Mouse (Mus musculus): Measurements from ENCODE around the gene Adk. TPM values are rescaled to one million over a fixed set of nuclear protein-coding genes. Genes with fewer than 3 reads are reported as not detected.

Gene Adk
- total and polyA plus RNA-seq, 3 experiments, result 47.9 to 129 (median 59.0) TPM

GRCm38 (mm10) chr14:21481231-21481630 lies 428.9 kb downstream of the Adk start, which contains the start of gene Kat6b (continued):
- TF ChIP-seq SIN3A (IDR thresholded peaks at IDR 0.05; ENCODE audit: low read length), result 0 out of 2 replicates have a peak, but pooled peaks have one; percentile 34
- no peak for TF ChIP-seq UBTF (IDR thresholded peaks at IDR 0.05; ENCODE audit: low read depth, low read length)
- peak; percentile 84 for TF ChIP-seq NELFE (IDR thresholded peaks at IDR 0.05; ENCODE audit: low read depth, low read length)
- TF ChIP-seq SMC3 (IDR thresholded peaks at IDR 0.05; ENCODE audit: low read depth, low read length), result no peak
- TF ChIP-seq MYC (IDR thresholded peaks at IDR 0.05; ENCODE audit: low read depth, low read length), result 0 out of 2 replicates have a peak, but pooled peaks have one; percentile 26
- TF ChIP-seq CHD2 (IDR thresholded peaks at IDR 0.05; ENCODE audit: low read length), result no peak
- TF ChIP-seq MAFK (IDR thresholded peaks at IDR 0.05; ENCODE audit: insufficient replicate concordance, low read length), result no peak
- TF ChIP-seq MEF2A (IDR thresholded peaks at IDR 0.05; ENCODE audit: borderline replicate concordance, low read depth, low read length), result no peak
- no peak for TF ChIP-seq CTCF (conservative IDR thresholded peaks at IDR 0.05 in 1 of 2, IDR thresholded peaks at IDR 0.05 in 1 of 2; ENCODE audit: low read depth in 2 of 2, low read length in 2 of 2)
- TF ChIP-seq JUN (IDR thresholded peaks at IDR 0.05; ENCODE audit: insufficient read depth, low read depth, low read length), result no peak

- no peak for DNase-seq (ENCODE audit: extremely low read depth)
- Histone ChIP-seq H3K9ac (ENCODE audit: insufficient read depth, low read depth) (no peak overlapping the region), H3K36me3 (replicated peaks in 1 of 2; ENCODE audit: control insufficient read depth in 1 of 2, insufficient read depth in 1 of 2, low read length in 1 of 2) (no peaks in the 10 kb centered on the region), H3K4me2 (ENCODE audit: insufficient read depth, low read depth, poor library complexity, severe bottlenecking) (no peak overlapping the region), H3K27me3 (replicated peaks) (no peaks in the 10 kb centered on the region), H3K9me3 (replicated peaks; ENCODE audit: low read length) (peaks cover 3% of the 10 kb centered on the region), H3K27ac (ENCODE audit: insufficient read depth, low read depth) (no peak overlapping the region), H3K4me1 (ENCODE audit: control insufficient read depth in 1 of 2, insufficient read depth in 2 of 2) (peaks cover 4 to 10% of the 10 kb centered on the region in 2 experiments), H3K79me2 (replicated peaks; ENCODE audit: control insufficient read depth, extremely low read depth, insufficient read depth, poor library complexity, severe bottlenecking) (peaks cover 17% of the 10 kb centered on the region), H3K4me3 (replicated peaks in 1 of 3; ENCODE audit: low read depth in 2 of 3, low read length in 2 of 3, poor library complexity in 1 of 3) (no peak overlapping the region)
- in situ Hi-C loops (cut with MboI; ENCODE audit: low pct_ligation_motif_present, low pct_unique_long_range_greater_than_20kb, low sequenced_read_pairs), result loop anchor here (25.0 kb wide), 1 partner anchor 253 kb away; no protein-coding TSS in a partner anchor
- TF ChIP-seq TBP (conservative IDR thresholded peaks at IDR 0.05; ENCODE audit: low read depth, low read length) (no peak), USF2 (conservative IDR thresholded peaks at IDR 0.05; ENCODE audit: low read depth, low read length) (no peak), SIN3A (IDR thresholded peaks at IDR 0.05; ENCODE audit: low read length) (no peak), MAZ (IDR thresholded peaks at IDR 0.05; ENCODE audit: low read depth, low read length) (no peak), NRF1 (IDR thresholded peaks at IDR 0.05; ENCODE audit: low read depth, low read length) (no peak), RAD21 (IDR thresholded peaks at IDR 0.05; ENCODE audit: low read depth, low read length) (no peak), SMC3 (IDR thresholded peaks at IDR 0.05; ENCODE audit: low read depth, low read length) (no peak), MXI1 (IDR thresholded peaks at IDR 0.05; ENCODE audit: low read depth, low read length) (no peak), EP300 (IDR thresholded peaks at IDR 0.05; ENCODE audit: low read length) (no peak), UBTF (IDR thresholded peaks at IDR 0.05; ENCODE audit: low read depth, low read length) (no peak), IRF4 (IDR thresholded peaks at IDR 0.05; ENCODE audit: low read depth, low read length) (no peak), CHD1 (IDR thresholded peaks at IDR 0.05; ENCODE audit: low read depth, low read length) (no peak), CHD2 (IDR thresholded peaks at IDR 0.05; ENCODE audit: low read length) (no peak)
- dilution Hi-C loops (cut with MboI; ENCODE audit: extremely low pct_ligation_motif_present, extremely low pct_unique_long_range_greater_than_20kb, low sequenced_read_pairs), result no loop called here
These were observed 431.8 kb downstream of the Adk start for GRCm38 (mm10) chr14:21484199-21484598.

Data from CH12.LX (cell line).